15 mouse cellular contexts compared by ENCODE assay signal in the genomic region with DNA sequence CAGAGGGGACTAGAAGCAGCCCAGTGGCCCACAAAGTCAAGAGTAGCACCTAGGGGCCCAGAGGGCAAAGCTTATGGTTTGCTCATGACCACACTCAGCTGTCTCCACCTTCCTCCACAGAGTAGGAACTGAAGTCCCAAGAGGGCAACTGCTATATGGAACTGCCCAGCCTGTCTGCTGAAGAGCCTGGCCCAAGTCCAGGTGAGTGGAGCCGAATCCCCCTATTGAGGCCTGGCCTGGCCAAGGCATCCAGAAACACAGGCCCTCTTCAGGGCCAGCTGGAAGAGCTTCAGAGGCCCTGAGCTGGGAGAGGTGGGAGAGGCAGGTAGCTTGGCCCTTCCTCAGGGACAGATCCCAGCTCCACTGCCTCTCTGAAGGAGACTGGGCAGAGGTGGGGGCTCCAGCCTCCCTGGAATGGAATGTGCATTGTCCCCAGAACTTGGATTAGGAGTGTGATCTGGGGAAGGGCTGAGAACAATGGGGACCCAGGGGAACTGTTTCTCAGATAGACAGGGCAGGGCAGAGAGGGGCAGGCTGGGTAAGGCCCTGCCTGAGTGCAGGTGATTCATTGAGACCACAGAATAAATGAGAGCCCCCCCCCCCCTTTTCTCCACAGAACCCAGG.
A peak's percentile ranks its signal among the peaks of the same experiment; 100 is the strongest.
DNase-seq lines count a peak whose midpoint lies in the region; ATAC-seq lines count a peak whose summit lies in the region.
"Had no signal": no experiment of that assay in that cellular context is flagged by ENCODE, and none has a peak within 500 bp of the region (broad histone marks: within the 10 kb centered on the region; RNA-seq: fewer than 3 reads in every experiment).

No protein-coding gene starts in this region.

- ATAC-seq in heart, embryonic 14.5 days (ENCODE audit: insufficient number of reproducible peaks, insufficient read depth, low FRiP score, low read depth): peak; percentile 23; the same call in 1 of the 2 replicates
- peak; percentile 50 for ATAC-seq in lung, embryonic 15.5 days (ENCODE audit: borderline replicate concordance, extremely low read depth, low FRiP score, low TSS enrichment)
- no peak for ATAC-seq in limb, embryonic 11.5 days (ENCODE audit: insufficient number of reproducible peaks, low FRiP score, low TSS enrichment, low read depth)
- ATAC-seq in inflammation-experienced regulatory T-cells, adult 6 months: no peak
- ATAC-seq: CD4-positive, CD25-positive, alpha-beta regulatory T cell, adult 4 months; forebrain, embryonic 13.5 days; intestine, postnatal 0 days had no signal

- no peaks in the 10 kb centered on the region for H3K9me3 ChIP-seq in heart, embryonic 14.5 days (ENCODE audit: control insufficient read depth, low read length)
- H3K9me3 ChIP-seq in lung, embryonic 15.5 days: no peaks in the 10 kb centered on the region
- H3K9me3 ChIP-seq in limb, embryonic 11.5 days (ENCODE audit: control insufficient read depth, low read length): no peaks in the 10 kb centered on the region
- H3K9me3 ChIP-seq: forebrain, embryonic 13.5 days had no signal

- no peaks in the 10 kb centered on the region for H3K36me3 ChIP-seq in heart, embryonic 14.5 days (ENCODE audit: control insufficient read depth, insufficient read depth, low read length)
- no peaks in the 10 kb centered on the region for H3K36me3 ChIP-seq in lung, embryonic 15.5 days
- H3K36me3 ChIP-seq in limb, embryonic 11.5 days (ENCODE audit: control insufficient read depth, insufficient read depth, low read length): no peaks in the 10 kb centered on the region

- no peak overlapping the region for H3K4me3 ChIP-seq in heart, embryonic 14.5 days (ENCODE audit: control insufficient read depth in 1 of 2, insufficient read depth in 1 of 2, low read depth in 1 of 2, low read length in 2 of 2)
- no peak overlapping the region for H3K4me3 ChIP-seq in lung, embryonic 15.5 days
- no peak overlapping the region for H3K4me3 ChIP-seq in limb, embryonic 11.5 days (ENCODE audit: low read depth, low read length)
- H3K4me3 ChIP-seq: forebrain, embryonic 13.5 days; gastrocnemius, adult 2 months had no signal

- H3K4me2 ChIP-seq in heart, embryonic 14.5 days (ENCODE audit: low read length): no peak overlapping the region
- H3K4me2 ChIP-seq in lung, embryonic 15.5 days: no peak overlapping the region
- no peak overlapping the region for H3K4me2 ChIP-seq in limb, embryonic 11.5 days (ENCODE audit: low read depth, severe bottlenecking)
- H3K4me2 ChIP-seq: forebrain, embryonic 13.5 days had no signal

- H3K4me1 ChIP-seq in heart, embryonic 14.5 days (ENCODE audit: control insufficient read depth in 2 of 2, insufficient read depth in 2 of 2, low read length in 2 of 2): peaks cover 12 to 21% of the 10 kb centered on the region in 2 experiments; a peak in 3 of 4 replicates
- peaks cover 44% of the 10 kb centered on the region for H3K4me1 ChIP-seq in lung, embryonic 15.5 days
- peaks cover 8% of the 10 kb centered on the region for H3K4me1 ChIP-seq in limb, embryonic 11.5 days (ENCODE audit: control insufficient read depth, insufficient read depth, low read length)

- WGBS in heart, embryonic 14.5 days: 22% methylated on average over 1 of the region's 1 CpGs
- WGBS in lung, embryonic 15.5 days: 18% methylated on average over 1 of the region's 1 CpGs
- 80% methylated on average over 1 of the region's 1 CpGs for WGBS in limb, embryonic 11.5 days

- no peaks in the 10 kb centered on the region for H3K27me3 ChIP-seq in heart, embryonic 14.5 days (ENCODE audit: control insufficient read depth, insufficient read depth, low read length)
- H3K27me3 ChIP-seq in lung, embryonic 15.5 days: no peaks in the 10 kb centered on the region
- H3K27me3 ChIP-seq in limb, embryonic 11.5 days (ENCODE audit: control insufficient read depth, insufficient read depth, low read length): 0 out of 2 replicates have a peak, but pooled peaks cover 3% of the 10 kb centered on the region

- peak overlapping the region; percentile 47; the same call in 1 of the 2 replicates for H3K9ac ChIP-seq in heart, embryonic 14.5 days (ENCODE audit: low read length)
- H3K9ac ChIP-seq in lung, embryonic 15.5 days: no peak overlapping the region
- peak overlapping the region; percentile 12; the same call in 1 of the 2 replicates for H3K9ac ChIP-seq in limb, embryonic 11.5 days (ENCODE audit: low read length)
- H3K9ac ChIP-seq: forebrain, embryonic 13.5 days had no signal

- no peak for DNase-seq in heart, adult 8-10 months (ENCODE audit: low spot score)
- DNase-seq in lung, postnatal 25 days (ENCODE audit: low spot score): no peak
- peak; percentile 28 for DNase-seq in R1 (ENCODE audit: low read depth, low spot score)
- no peak for DNase-seq in limb, embryonic 11.5 days (ENCODE audit: low spot score)
- no peak for DNase-seq in layer of hippocampus, postnatal 36 days
- DNase-seq: adrenal gland, postnatal 25 days; embryo, embryonic 11 days; gastrocnemius, adult 2 months; lung, adult 2 months had no signal

- peak overlapping the region in 1 of 2 experiments; percentile 15; a peak in 1 of 4 replicates for H3K27ac ChIP-seq in heart, embryonic 14.5 days (replicated peaks in 1 of 2; ENCODE audit: control insufficient read depth in 1 of 2, insufficient read depth in 1 of 2, low read depth in 2 of 2, low read length in 2 of 2)
- H3K27ac ChIP-seq in lung, embryonic 15.5 days: peak overlapping the region; percentile 69
- no peak overlapping the region for H3K27ac ChIP-seq in limb, embryonic 11.5 days (replicated peaks; ENCODE audit: low read depth, low read length)
- H3K27ac ChIP-seq: forebrain, embryonic 13.5 days; gastrocnemius, adult 2 months had no signal

Comparison
In these comparisons a context has a peak if more than half of its experiments do, and no peak if none do; other contexts are left out.
1. ATAC-seq: peak in heart, embryonic 14.5 days (single experiment) and lung, embryonic 15.5 days (single experiment); none in limb, embryonic 11.5 days (single experiment) and inflammation-experienced regulatory T-cells, adult 6 months (single experiment).